Mouse (Mus musculus) stomach, postnatal 0 days (tissue): ENCODE results near the gene Sox13.

Source experiments
- CTCF ChIP-seq: IDR thresholded peaks from 2 replicates; pipeline ENCODE4 v1.5.1; 2016; ENCODE audit warnings: antibody characterized with exemption, low read depth, mild to moderate bottlenecking, moderate library complexity
- EP300 ChIP-seq: optimal IDR thresholded peaks from 2 replicates; pipeline ENCODE3; 2016; ENCODE audit warnings: antibody characterized with exemption

DNA sequence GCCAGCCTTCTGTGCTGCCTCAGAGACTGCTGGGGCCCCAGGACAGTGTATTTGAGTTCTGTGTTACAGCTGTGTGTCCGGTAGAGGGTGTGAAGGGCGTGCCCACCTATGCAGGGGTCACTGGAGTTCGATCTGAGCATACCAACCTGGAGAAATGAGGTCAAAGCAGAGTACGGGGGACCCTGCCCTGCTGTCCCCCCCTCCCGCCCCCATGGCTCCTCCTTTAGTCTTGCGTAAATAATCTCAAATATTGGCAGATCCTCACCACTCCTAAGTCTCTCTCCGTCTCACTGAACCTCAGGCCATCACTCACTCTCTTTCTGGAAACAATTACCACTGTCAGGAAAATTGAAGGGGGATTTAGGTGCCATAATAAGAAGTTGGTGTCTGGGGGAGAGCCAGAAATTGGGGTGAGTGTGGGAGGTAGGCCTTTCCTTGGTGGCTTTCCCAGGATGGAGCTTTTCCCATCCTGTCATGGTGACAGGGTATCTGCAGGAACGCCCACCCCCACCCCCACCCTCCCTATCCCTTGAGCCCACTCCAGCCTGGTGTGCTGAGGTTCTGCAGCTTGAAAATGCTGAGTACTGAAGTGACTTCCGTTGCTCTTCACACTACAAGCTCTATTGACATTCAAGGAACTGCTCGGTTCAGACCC, 57.1 kb downstream of the Sox13 start:
- TF ChIP-seq EP300 (no peak), CTCF (no peak)
